Mouse (Mus musculus): Measurements from ENCODE around the gene Aplp2.

DNA sequence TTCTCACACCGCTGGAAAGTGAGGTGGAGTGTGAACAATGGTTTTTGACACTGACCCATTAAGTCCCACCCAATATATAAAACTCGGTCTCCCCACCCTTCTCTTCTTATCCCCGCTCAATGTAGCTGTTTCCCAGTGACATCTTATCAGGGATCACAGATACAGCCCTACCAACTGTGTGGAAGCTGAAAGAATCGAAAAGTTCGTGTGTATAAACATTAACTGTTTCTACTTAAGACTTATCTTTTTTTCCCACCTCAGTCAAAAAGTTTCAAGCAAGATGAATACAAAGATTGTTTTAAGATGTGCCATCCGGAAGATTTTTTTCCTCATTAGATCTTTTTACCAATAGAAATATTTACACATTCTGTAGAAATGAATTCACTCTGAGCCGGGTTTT is 1.5 kb downstream of the Aplp2 start:
- TF ChIP-seq CTCF (conservative IDR thresholded peaks at IDR 0.05; ENCODE audit: insufficient read depth, insufficient read length, low read depth, low read length) (no peak), POLR2A (IDR thresholded peaks at IDR 0.05; ENCODE audit: low read depth, low read length) (no peak)
